Mouse (Mus musculus): ENCODE data around the gene Myh1. TPM values are rescaled to one million over a fixed set of nuclear protein-coding genes. Genes with fewer than 3 reads are reported as not detected.

Myh1 gene
- 0.04 and 0.08 TPM in 2 replicates for polyA plus RNA-seq (2012; rRNA removed)

DNA sequence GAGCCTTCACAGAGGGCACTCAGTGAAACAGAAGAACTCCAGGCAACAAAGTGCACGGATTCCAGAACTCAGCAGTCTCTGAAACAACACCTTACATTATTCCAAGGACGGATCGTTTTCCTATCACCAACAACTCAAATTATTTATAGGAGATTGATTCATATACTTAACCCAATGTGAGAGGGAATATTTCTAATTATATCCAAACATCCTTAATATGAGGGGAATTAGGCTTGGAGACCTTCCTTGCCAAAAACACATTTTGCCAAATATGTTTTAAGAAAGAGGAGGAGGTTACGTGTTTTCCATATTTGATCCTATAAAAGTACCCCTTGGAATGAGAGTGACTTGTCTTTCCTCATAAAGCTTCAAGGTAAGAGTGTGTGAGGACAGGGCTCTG, at the start of gene Myh1:
Myh1 (plus strand) TSS at position 301 of the 400 bp plus-strand sequence.
- 82% methylated on average over 4 of the region's 4 CpGs for WGBS
- Histone ChIP-seq H3K27me3 (ENCODE audit: control insufficient read depth, insufficient read depth, low read length) (no peaks in the 10 kb centered on the region), H3K27ac (ENCODE audit: insufficient read depth, low read length) (no peak within 1 kb of the TSS), H3K36me3 (ENCODE audit: control insufficient read depth, insufficient read depth, low read length) (no peaks in the 10 kb centered on the region), H3K4me1 (ENCODE audit: control insufficient read depth, insufficient read depth, insufficient read length) (no peaks in the 10 kb centered on the region), H3K4me3 (ENCODE audit: extremely low read depth, insufficient read depth, insufficient read length) (no peak within 1 kb of the TSS)
- DNase-seq (ENCODE audit: low read depth in 1 of 2, low spot score in 2 of 2): no peak
- no peak for TF ChIP-seq POLR2A (IDR thresholded peaks at IDR 0.05; ENCODE audit: low read depth, low read length)
- TF ChIP-seq CTCF (IDR thresholded peaks at IDR 0.05; ENCODE audit: extremely low read depth, insufficient read depth, insufficient read length, insufficient replicate concordance): no peak

DNA sequence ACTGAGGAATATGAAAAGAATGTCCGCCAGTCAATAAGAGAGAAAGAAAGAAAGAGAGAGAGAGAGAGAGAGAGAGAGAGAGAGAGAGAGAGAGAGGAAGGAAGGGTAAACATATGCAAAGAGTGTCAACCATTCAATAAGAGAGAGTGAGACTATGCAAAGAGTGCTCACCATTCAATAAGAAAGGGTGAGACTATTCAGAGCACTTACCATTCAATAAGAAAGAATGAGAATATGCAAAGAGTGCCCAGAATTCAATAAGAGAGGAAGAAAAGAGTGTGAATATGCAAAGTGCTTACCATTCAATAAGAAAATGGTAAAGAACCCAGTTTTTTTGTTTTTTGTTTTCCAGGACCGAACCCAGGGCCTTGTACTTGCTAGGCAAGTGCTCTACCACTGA, 49.6 kb upstream of the Myh1 start:
- H3K27me3 ChIP-seq (ENCODE audit: control insufficient read depth, insufficient read depth, low read length): no peaks in the 10 kb centered on the region
- WGBS: 91% methylated on average over 2 of the region's 2 CpGs
- H3K36me3 ChIP-seq (ENCODE audit: control insufficient read depth, insufficient read depth, low read length): no peaks in the 10 kb centered on the region
- H3K4me3 ChIP-seq (ENCODE audit: extremely low read depth, insufficient read depth, insufficient read length): no peak overlapping the region
- no peaks in the 10 kb centered on the region for H3K4me1 ChIP-seq (ENCODE audit: control insufficient read depth, insufficient read depth, insufficient read length)
- TF ChIP-seq POLR2A (IDR thresholded peaks at IDR 0.05; ENCODE audit: low read depth, low read length) (no peak), CTCF (IDR thresholded peaks at IDR 0.05; ENCODE audit: extremely low read depth, insufficient read depth, insufficient read length, insufficient replicate concordance) (no peak)
- no peak overlapping the region for H3K27ac ChIP-seq (ENCODE audit: insufficient read depth, low read length)
- no peak for DNase-seq (ENCODE audit: low read depth in 1 of 2, low spot score in 2 of 2)

GRCm38 (mm10) chr11:67151159-67151558, 48.7 kb upstream of the Myh1 start:
- 77% methylated on average over 3 of the region's 3 CpGs for WGBS
- H3K36me3 ChIP-seq (ENCODE audit: control insufficient read depth, insufficient read depth, low read length): no peaks in the 10 kb centered on the region

DNA sequence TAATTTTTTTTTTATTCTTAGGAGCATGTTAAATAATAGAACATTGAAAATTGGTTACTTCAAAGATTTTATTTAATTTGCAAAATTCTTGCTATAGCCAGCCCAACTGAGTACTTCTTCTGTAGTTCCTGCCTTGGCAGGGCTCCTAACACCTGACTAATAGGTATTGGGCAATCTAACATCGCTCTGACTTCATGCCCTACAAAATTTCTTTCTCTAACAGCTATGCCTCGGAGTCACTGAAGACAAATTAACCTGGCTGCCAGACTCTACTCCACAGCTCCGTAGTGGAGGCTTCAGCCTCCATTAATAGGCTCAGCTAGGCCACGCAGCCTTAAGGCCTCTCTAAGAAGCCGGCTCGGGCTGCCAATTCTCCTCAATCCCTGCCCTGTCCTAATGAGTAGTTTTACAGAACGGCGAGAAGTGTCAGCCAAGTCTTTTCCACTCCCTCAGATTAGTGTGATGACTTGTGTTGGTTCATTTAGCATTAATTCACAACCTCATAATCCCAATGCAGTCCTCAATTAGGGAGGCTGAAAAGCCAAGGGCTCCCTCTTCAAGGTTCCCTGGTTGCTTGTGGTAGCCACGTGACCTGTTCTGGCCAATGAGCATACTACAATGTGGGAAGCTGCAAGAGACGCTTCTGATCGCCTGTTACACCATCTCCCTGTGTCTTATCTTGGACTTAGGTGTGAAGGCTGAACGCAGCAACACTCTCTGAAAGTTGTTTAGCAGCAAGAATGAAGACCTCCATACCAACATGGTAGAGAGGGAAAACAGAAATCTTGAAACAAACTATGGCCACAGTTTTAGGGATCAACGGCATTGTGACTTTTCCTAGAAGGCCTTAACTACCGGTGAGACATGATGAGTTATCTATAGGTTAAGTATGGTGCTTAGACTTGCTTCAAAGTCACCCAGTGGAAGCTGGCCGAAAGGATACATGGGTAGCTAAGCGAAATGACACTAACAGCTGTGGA, 47.9 kb upstream of the Myh1 start:
- H3K36me3 ChIP-seq (ENCODE audit: control insufficient read depth, insufficient read depth, low read length): no peaks in the 10 kb centered on the region
- no peaks in the 10 kb centered on the region for H3K27me3 ChIP-seq (ENCODE audit: control insufficient read depth, insufficient read depth, low read length)
- no peak overlapping the region for H3K27ac ChIP-seq (ENCODE audit: insufficient read depth, low read length)
- 89% methylated on average over 16 of the region's 16 CpGs for WGBS
- TF ChIP-seq POLR2A (IDR thresholded peaks at IDR 0.05; ENCODE audit: low read depth, low read length) (no peak), CTCF (IDR thresholded peaks at IDR 0.05; ENCODE audit: extremely low read depth, insufficient read depth, insufficient read length, insufficient replicate concordance) (no peak)
- H3K4me3 ChIP-seq (ENCODE audit: extremely low read depth, insufficient read depth, insufficient read length): no peak overlapping the region
- DNase-seq (ENCODE audit: low read depth in 1 of 2, low spot score in 2 of 2): no peak
- no peaks in the 10 kb centered on the region for H3K4me1 ChIP-seq (ENCODE audit: control insufficient read depth, insufficient read depth, insufficient read length)

More at GRCm38 (mm10) chr11:67151159-67151558, 48.7 kb upstream of the Myh1 start:
- Histone ChIP-seq H3K27me3 (ENCODE audit: control insufficient read depth, insufficient read depth, low read length) (no peaks in the 10 kb centered on the region), H3K27ac (ENCODE audit: insufficient read depth, low read length) (no peak overlapping the region), H3K4me3 (ENCODE audit: extremely low read depth, insufficient read depth, insufficient read length) (no peak overlapping the region), H3K4me1 (ENCODE audit: control insufficient read depth, insufficient read depth, insufficient read length) (no peaks in the 10 kb centered on the region)
- no peak for DNase-seq (ENCODE audit: low read depth in 1 of 2, low spot score in 2 of 2)
- TF ChIP-seq CTCF (IDR thresholded peaks at IDR 0.05; ENCODE audit: extremely low read depth, insufficient read depth, insufficient read length, insufficient replicate concordance): no peak
- TF ChIP-seq POLR2A (IDR thresholded peaks at IDR 0.05; ENCODE audit: low read depth, low read length): no peak

DNA sequence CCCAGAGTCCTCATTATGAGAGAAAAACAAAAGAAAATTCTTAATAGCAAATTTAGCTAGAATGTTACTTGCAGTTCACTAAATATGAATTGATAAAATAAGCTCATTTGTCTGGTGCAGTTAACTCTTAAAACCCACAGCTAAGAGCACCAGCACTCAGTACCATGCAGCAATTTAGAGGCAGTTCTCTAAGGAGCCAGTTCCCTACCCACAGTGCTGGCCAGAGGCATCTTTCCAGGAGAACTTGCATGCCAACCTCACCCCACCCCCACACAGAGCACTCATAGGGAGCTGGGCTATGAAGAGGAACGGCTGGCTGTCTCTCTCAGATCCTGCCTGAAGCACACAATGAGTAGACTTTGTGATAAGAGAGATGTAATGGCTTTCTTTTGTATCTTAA, 46.7 kb upstream of the Myh1 start:
- DNase-seq (ENCODE audit: low read depth in 1 of 2, low spot score in 2 of 2): no peak
- H3K27me3 ChIP-seq (ENCODE audit: control insufficient read depth, insufficient read depth, low read length): no peaks in the 10 kb centered on the region

GRCm38 (mm10) chr11:67153843-67154242, 46.0 kb upstream of the Myh1 start:
- Histone ChIP-seq H3K4me1 (ENCODE audit: control insufficient read depth, insufficient read depth, insufficient read length) (no peaks in the 10 kb centered on the region), H3K27me3 (ENCODE audit: control insufficient read depth, insufficient read depth, low read length) (no peaks in the 10 kb centered on the region), H3K36me3 (ENCODE audit: control insufficient read depth, insufficient read depth, low read length) (no peaks in the 10 kb centered on the region), H3K4me3 (ENCODE audit: extremely low read depth, insufficient read depth, insufficient read length) (no peak overlapping the region), H3K27ac (ENCODE audit: insufficient read depth, low read length) (no peak overlapping the region)
- 74% methylated on average over 1 of the region's 1 CpGs for WGBS
- TF ChIP-seq CTCF (IDR thresholded peaks at IDR 0.05; ENCODE audit: extremely low read depth, insufficient read depth, insufficient read length, insufficient replicate concordance) (no peak), POLR2A (IDR thresholded peaks at IDR 0.05; ENCODE audit: low read depth, low read length) (no peak)
- no peak for DNase-seq (ENCODE audit: low read depth in 1 of 2, low spot score in 2 of 2)

More for the DNA sequence above, 46.7 kb upstream of the Myh1 start:
- H3K4me1 ChIP-seq (ENCODE audit: control insufficient read depth, insufficient read depth, insufficient read length): no peaks in the 10 kb centered on the region
- no peaks in the 10 kb centered on the region for H3K36me3 ChIP-seq (ENCODE audit: control insufficient read depth, insufficient read depth, low read length)
- TF ChIP-seq CTCF (IDR thresholded peaks at IDR 0.05; ENCODE audit: extremely low read depth, insufficient read depth, insufficient read length, insufficient replicate concordance): no peak
- TF ChIP-seq POLR2A (IDR thresholded peaks at IDR 0.05; ENCODE audit: low read depth, low read length): no peak
- no peak overlapping the region for H3K4me3 ChIP-seq (ENCODE audit: extremely low read depth, insufficient read depth, insufficient read length)
- WGBS: 45% methylated on average over 1 of the region's 1 CpGs
- H3K27ac ChIP-seq (ENCODE audit: insufficient read depth, low read length): no peak overlapping the region

DNA sequence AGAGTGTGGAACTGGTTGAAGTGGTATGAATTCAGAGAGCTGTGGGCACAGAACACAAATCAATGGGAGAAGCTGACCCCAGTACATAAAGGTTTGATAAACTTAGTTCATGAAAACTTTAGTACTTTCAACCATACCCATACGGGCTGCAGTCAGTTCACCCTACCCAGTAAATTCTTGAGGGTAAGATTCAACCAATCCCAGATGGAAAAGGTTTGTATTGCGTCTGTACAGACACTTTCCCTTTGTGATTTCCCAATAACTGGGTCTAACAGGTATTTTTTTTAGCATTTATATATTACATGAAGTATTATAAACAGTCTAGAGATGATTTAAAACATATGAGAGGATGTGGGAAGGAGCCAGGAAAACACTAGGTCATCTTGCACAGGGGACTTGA, 44.2 kb upstream of the Myh1 start:
- no peak for DNase-seq (ENCODE audit: low read depth in 1 of 2, low spot score in 2 of 2)
- no peak overlapping the region for H3K4me3 ChIP-seq (ENCODE audit: extremely low read depth, insufficient read depth, insufficient read length)
- H3K27me3 ChIP-seq (ENCODE audit: control insufficient read depth, insufficient read depth, low read length): no peaks in the 10 kb centered on the region
- H3K4me1 ChIP-seq (ENCODE audit: control insufficient read depth, insufficient read depth, insufficient read length): no peaks in the 10 kb centered on the region
- 79% methylated on average over 2 of the region's 2 CpGs for WGBS
- TF ChIP-seq CTCF (IDR thresholded peaks at IDR 0.05; ENCODE audit: extremely low read depth, insufficient read depth, insufficient read length, insufficient replicate concordance): no peak
- no peak for TF ChIP-seq POLR2A (IDR thresholded peaks at IDR 0.05; ENCODE audit: low read depth, low read length)
- no peaks in the 10 kb centered on the region for H3K36me3 ChIP-seq (ENCODE audit: control insufficient read depth, insufficient read depth, low read length)
- no peak overlapping the region for H3K27ac ChIP-seq (ENCODE audit: insufficient read depth, low read length)

All from spleen, adult 2 months (tissue).